Mouse (Mus musculus) granulocyte monocyte progenitor cell, adult 5-6 weeks (primary cell): ENCODE data around the gene Gdnf. TPM values are rescaled to one million over a fixed set of nuclear protein-coding genes. Genes with fewer than 3 reads are reported as not detected.

Source experiments
- ATAC-seq: replicated peaks from 2 replicates; pipeline ENCODE4 v1.8.0; 2016; ENCODE audit warnings: mild to moderate bottlenecking, moderate TSS enrichment, inconsistent platforms; ENCODE audit not compliant: poor library complexity, severe bottlenecking
- total RNA-seq, 2 experiments: library from RNA; stranded (forward) in 1 of 2; stranded (reverse) in 1 of 2; fragments of 200-712, 200-1000 nt in 1 of 2; fragments of >200 nt in 1 of 2; fragmentation: Nextera tagmentation in 1 of 2; gene quantifications; 2 replicates each; pipeline ENCODE4 v1.2.3; 2014 to 2017

Gene Gdnf
- not detected in 2 replicates for total RNA-seq (2014; fragmentation: Nextera tagmentation)
- not detected in 2 replicates for total RNA-seq (2017)

- ATAC-seq, result no peak
These were observed at the start of gene Gdnf for GRCm38 (mm10) chr15:7810556-7811252. Gene Gdnf, plus strand, starts transcription at chr15:7810846.

GRCm38 (mm10) chr15:7767166-7767565 is 43.5 kb upstream of the Gdnf start:
- ATAC-seq, result no peak

- no peak for ATAC-seq
These were observed 37.7 kb upstream of the Gdnf start for GRCm38 (mm10) chr15:7772983-7773382.

GRCm38 (mm10) chr15:7781517-7781916 is 29.1 kb upstream of the Gdnf start:
- ATAC-seq, result no peak

GRCm38 (mm10) chr15:7809841-7810391 is 730 bp upstream of the Gdnf start:
- ATAC-seq, result no peak

GRCm38 (mm10) chr15:7811253-7811625 is 593 bp downstream of the Gdnf start:
- ATAC-seq, result no peak

- ATAC-seq, result no peak
These were observed 1.4 kb downstream of the Gdnf start for GRCm38 (mm10) chr15:7811856-7812733.

- peak; percentile 26; the same call in 1 of the 2 replicates for ATAC-seq
These were observed 2.4 kb downstream of the Gdnf start for GRCm38 (mm10) chr15:7812872-7813530.

GRCm38 (mm10) chr15:7813531-7814370 is 3.1 kb downstream of the Gdnf start:
- no peak for ATAC-seq

- ATAC-seq, result no peak
These were observed 3.7 kb downstream of the Gdnf start for GRCm38 (mm10) chr15:7814371-7814680.

- ATAC-seq, result no peak
These were observed 4.3 kb downstream of the Gdnf start for GRCm38 (mm10) chr15:7814917-7815316.

- 0 out of 2 replicates have a peak, but pooled peaks have one; percentile 3 for ATAC-seq
These were observed 4.9 kb downstream of the Gdnf start for GRCm38 (mm10) chr15:7815521-7815944.

- no peak for ATAC-seq
These were observed 13.2 kb downstream of the Gdnf start for GRCm38 (mm10) chr15:7823886-7824285.

- ATAC-seq, result no peak
These were observed 14.9 kb downstream of the Gdnf start for GRCm38 (mm10) chr15:7825530-7825929.

- ATAC-seq, result peak; percentile 71
These were observed 24.8 kb downstream of the Gdnf start for GRCm38 (mm10) chr15:7835404-7835803.

GRCm38 (mm10) chr15:7838060-7838920 is 27.6 kb downstream of the Gdnf start:
- ATAC-seq, result no peak

GRCm38 (mm10) chr15:7838921-7839309 is 28.3 kb downstream of the Gdnf start:
- no peak for ATAC-seq

- ATAC-seq, result no peak
These were observed 31.0 kb downstream of the Gdnf start for GRCm38 (mm10) chr15:7841664-7842063.

- no peak for ATAC-seq
These were observed 31.8 kb downstream of the Gdnf start for GRCm38 (mm10) chr15:7842398-7842797.
